Mouse (Mus musculus): ENCODE measurements at regions not wholly inside any gene's neighbourhood (a gene's known extent, or its start where the extent isn't known, plus 50 kb on each side); places are given as distances from the start of the nearest gene placed in this dataset.
A peak's percentile ranks its signal among the peaks of the same experiment; 100 is the strongest.

DNA sequence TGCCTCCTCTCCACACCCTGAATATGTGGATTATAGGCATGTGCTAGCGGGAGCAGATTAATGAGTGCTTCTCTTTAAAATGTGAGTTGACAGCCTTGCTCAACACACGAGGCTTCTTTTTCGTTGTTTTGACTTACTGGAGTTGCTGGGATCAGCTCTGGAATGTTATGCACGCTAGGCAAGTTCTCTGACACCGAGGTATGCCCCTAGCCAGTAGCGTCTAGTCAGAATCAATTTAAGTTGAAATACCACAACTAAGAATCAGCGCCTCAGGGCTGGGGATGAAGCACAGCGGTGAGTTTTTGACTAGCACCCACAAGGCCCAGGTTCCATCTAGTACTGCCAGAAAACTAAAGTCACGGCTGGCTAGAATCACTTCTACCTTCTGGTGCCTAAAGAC is 72.4 kb upstream of the Cdc42bpa start:
- no peak for DNase-seq (ENCODE audit: extremely low read depth)
- Histone ChIP-seq H3K79me2 (replicated peaks; ENCODE audit: control insufficient read depth, extremely low read depth, insufficient read depth, poor library complexity, severe bottlenecking) (no peaks in the 10 kb centered on the region), H3K4me3 (replicated peaks in 1 of 3; ENCODE audit: low read depth in 2 of 3, low read length in 2 of 3, poor library complexity in 1 of 3) (no peak overlapping the region), H3K4me1 (ENCODE audit: control insufficient read depth in 1 of 2, insufficient read depth in 2 of 2) (no peaks in the 10 kb centered on the region), H3K27me3 (replicated peaks) (no peaks in the 10 kb centered on the region), H3K9me3 (replicated peaks; ENCODE audit: low read length) (no peaks in the 10 kb centered on the region), H3K9ac (ENCODE audit: insufficient read depth, low read depth) (no peak overlapping the region), H3K4me2 (ENCODE audit: insufficient read depth, low read depth, poor library complexity, severe bottlenecking) (no peak overlapping the region), H3K36me3 (replicated peaks in 1 of 2; ENCODE audit: control insufficient read depth in 1 of 2, insufficient read depth in 1 of 2, low read length in 1 of 2) (no peaks in the 10 kb centered on the region), H3K27ac (ENCODE audit: insufficient read depth, low read depth) (no peak overlapping the region)
- TF ChIP-seq TBP (conservative IDR thresholded peaks at IDR 0.05; ENCODE audit: low read depth, low read length) (no peak), MAX (IDR thresholded peaks at IDR 0.05; ENCODE audit: low read length) (no peak)
- in situ Hi-C loops (cut with MboI; ENCODE audit: low pct_ligation_motif_present, low pct_unique_long_range_greater_than_20kb, low sequenced_read_pairs) (no loop called here), dilution Hi-C loops (cut with MboI; ENCODE audit: extremely low pct_ligation_motif_present, extremely low pct_unique_long_range_greater_than_20kb, low sequenced_read_pairs) (no loop called here)

GRCm38 (mm10) chr1:179881222-179881621 is 77.7 kb upstream of the Ahctf1 start:
- no peak overlapping the region for H3K4me3 ChIP-seq (replicated peaks in 1 of 3; ENCODE audit: low read depth in 2 of 3, low read length in 2 of 3, poor library complexity in 1 of 3)

GRCm38 (mm10) chr1:179877893-179878292 is 74.4 kb upstream of the Ahctf1 start:
- H3K4me1 ChIP-seq (ENCODE audit: control insufficient read depth in 1 of 2, insufficient read depth in 2 of 2) = peaks cover 0 to 3% of the 10 kb centered on the region in 2 experiments; a peak in 2 of 4 replicates
- no peaks in the 10 kb centered on the region for H3K36me3 ChIP-seq (replicated peaks in 1 of 2; ENCODE audit: control insufficient read depth in 1 of 2, insufficient read depth in 1 of 2, low read length in 1 of 2)
- no peak overlapping the region for H3K4me3 ChIP-seq (replicated peaks in 1 of 3; ENCODE audit: low read depth in 2 of 3, low read length in 2 of 3, poor library complexity in 1 of 3)
- dilution Hi-C loops (cut with MboI; ENCODE audit: extremely low pct_ligation_motif_present, extremely low pct_unique_long_range_greater_than_20kb, low sequenced_read_pairs) = no loop called here
- no peak overlapping the region for H3K27ac ChIP-seq (ENCODE audit: insufficient read depth, low read depth)
- no peak overlapping the region for H3K4me2 ChIP-seq (ENCODE audit: insufficient read depth, low read depth, poor library complexity, severe bottlenecking)
- no peaks in the 10 kb centered on the region for H3K79me2 ChIP-seq (replicated peaks; ENCODE audit: control insufficient read depth, extremely low read depth, insufficient read depth, poor library complexity, severe bottlenecking)
- no peaks in the 10 kb centered on the region for H3K9me3 ChIP-seq (replicated peaks; ENCODE audit: low read length)
- TF ChIP-seq CTCF (conservative IDR thresholded peaks at IDR 0.05 in 1 of 2, IDR thresholded peaks at IDR 0.05 in 1 of 2; ENCODE audit: low read depth in 2 of 2, low read length in 2 of 2) = no peak
- TF ChIP-seq TCF12 (IDR thresholded peaks at IDR 0.05; ENCODE audit: low read depth, low read length) = no peak
- no peak for TF ChIP-seq MYC (IDR thresholded peaks at IDR 0.05; ENCODE audit: low read depth, low read length)
- TF ChIP-seq UBTF (IDR thresholded peaks at IDR 0.05; ENCODE audit: low read depth, low read length) = no peak
- TF ChIP-seq MXI1 (IDR thresholded peaks at IDR 0.05; ENCODE audit: low read depth, low read length) = no peak
- in situ Hi-C loops (cut with MboI; ENCODE audit: low pct_ligation_motif_present, low pct_unique_long_range_greater_than_20kb, low sequenced_read_pairs) = no loop called here
- H3K27me3 ChIP-seq (replicated peaks) = no peaks in the 10 kb centered on the region
- DNase-seq (ENCODE audit: extremely low read depth) = no peak
- H3K9ac ChIP-seq (ENCODE audit: insufficient read depth, low read depth) = no peak overlapping the region

More at GRCm38 (mm10) chr1:179881222-179881621, 77.7 kb upstream of the Ahctf1 start:
- no peak overlapping the region for H3K27ac ChIP-seq (ENCODE audit: insufficient read depth, low read depth)
- dilution Hi-C loops (cut with MboI; ENCODE audit: extremely low pct_ligation_motif_present, extremely low pct_unique_long_range_greater_than_20kb, low sequenced_read_pairs) = no loop called here
- no peak for DNase-seq (ENCODE audit: extremely low read depth)
- no peak overlapping the region for H3K9ac ChIP-seq (ENCODE audit: insufficient read depth, low read depth)
- H3K9me3 ChIP-seq (replicated peaks; ENCODE audit: low read length) = no peaks in the 10 kb centered on the region
- TF ChIP-seq USF2 (conservative IDR thresholded peaks at IDR 0.05; ENCODE audit: low read depth, low read length) = no peak
- peak; percentile 54; the same call in 1 of the 2 replicates for TF ChIP-seq EP300 (IDR thresholded peaks at IDR 0.05; ENCODE audit: low read length)
- peak; percentile 34; the same call in 1 of the 2 replicates for TF ChIP-seq JUN (IDR thresholded peaks at IDR 0.05; ENCODE audit: insufficient read depth, low read depth, low read length)
- peak; percentile 72 for TF ChIP-seq IRF4 (IDR thresholded peaks at IDR 0.05; ENCODE audit: low read depth, low read length)
- no peak for TF ChIP-seq SMC3 (IDR thresholded peaks at IDR 0.05; ENCODE audit: low read depth, low read length)
- 0 out of 2 replicates have a peak, but pooled peaks have one; percentile 13 for TF ChIP-seq BHLHE40 (IDR thresholded peaks at IDR 0.05; ENCODE audit: low read depth, low read length)
- no peak for TF ChIP-seq MEF2A (IDR thresholded peaks at IDR 0.05; ENCODE audit: borderline replicate concordance, low read depth, low read length)
- peak; percentile 44; the same call in 1 of the 2 replicates for TF ChIP-seq JUND (conservative IDR thresholded peaks at IDR 0.05; ENCODE audit: low read depth, low read length)
- TF ChIP-seq UBTF (IDR thresholded peaks at IDR 0.05; ENCODE audit: low read depth, low read length) = no peak
- 0 out of 2 replicates have a peak, but pooled peaks have one; percentile 12 for TF ChIP-seq ELF1 (IDR thresholded peaks at IDR 0.05; ENCODE audit: low read depth, low read length)
- H3K27me3 ChIP-seq (replicated peaks) = no peaks in the 10 kb centered on the region
- H3K4me1 ChIP-seq (ENCODE audit: control insufficient read depth in 1 of 2, insufficient read depth in 2 of 2) = peaks cover 0 to 3% of the 10 kb centered on the region in 2 experiments; a peak in 2 of 4 replicates
- H3K36me3 ChIP-seq (replicated peaks in 1 of 2; ENCODE audit: control insufficient read depth in 1 of 2, insufficient read depth in 1 of 2, low read length in 1 of 2) = no peaks in the 10 kb centered on the region
- in situ Hi-C loops (cut with MboI; ENCODE audit: low pct_ligation_motif_present, low pct_unique_long_range_greater_than_20kb, low sequenced_read_pairs) = no loop called here
- no peaks in the 10 kb centered on the region for H3K79me2 ChIP-seq (replicated peaks; ENCODE audit: control insufficient read depth, extremely low read depth, insufficient read depth, poor library complexity, severe bottlenecking)
- H3K4me2 ChIP-seq (ENCODE audit: insufficient read depth, low read depth, poor library complexity, severe bottlenecking) = peak overlapping the region; percentile 58; the same call in 1 of the 2 replicates
